Mouse (Mus musculus) hindbrain, postnatal 0 days (tissue): ENCODE results near the gene Cand1. TPM values are rescaled to one million over a fixed set of nuclear protein-coding genes. Genes with fewer than 3 reads are reported as not detected.

Experiments used
- ATAC-seq: fragments of 200-750 bp; cut with Nextera tagmentation; 2 replicates; pipeline ENCODE4 v1.8.0; 2017; ENCODE audit warnings: mild to moderate bottlenecking, moderate TSS enrichment, moderate library complexity
- DNase-seq: peaks from one replicate; pipeline ENCODE4 v3.0.0-alpha.2; 2015; ENCODE audit warnings: low spot score
- H3K27ac ChIP-seq: fragments of 300-500 bp; sonication (generic); 2 replicates; pipeline ENCODE4 v1.5.1; 2014; ENCODE audit warnings: mild to moderate bottlenecking
- H3K27me3 ChIP-seq: fragments of 300-500 bp; sonication (generic); 2 replicates; pipeline ENCODE4 v1.6.1; 2014; ENCODE audit warnings: low read length, mixed read lengths; ENCODE audit not compliant: insufficient read depth
- H3K36me3 ChIP-seq: fragments of 300-500 bp; sonication (generic); 2 replicates; pipeline ENCODE4 v1.6.1; 2014; ENCODE audit warnings: low read length, mixed read lengths; ENCODE audit not compliant: insufficient read depth
- H3K4me1 ChIP-seq: fragments of 300-500 bp; sonication (generic); 2 replicates; pipeline ENCODE4 v1.6.1; 2014; ENCODE audit warnings: antibody characterized with exemption, low read length, mixed read lengths; ENCODE audit not compliant: insufficient read depth
- H3K4me2 ChIP-seq: fragments of 300-500 bp; sonication (generic); 2 replicates; pipeline ENCODE4 v1.6.1; 2014; ENCODE audit warnings: low read depth, mild to moderate bottlenecking, low read length, moderate library complexity, mixed read lengths
- H3K4me3 ChIP-seq: fragments of 300-500 bp; sonication (generic); 2 replicates; pipeline ENCODE4 v1.5.1; 2014; ENCODE audit warnings: low read length
- H3K9ac ChIP-seq: fragments of 300-500 bp; sonication (generic); replicated peaks from 2 replicates; pipeline ENCODE4 v1.6.1; 2014; ENCODE audit warnings: mild to moderate bottlenecking, low read length, moderate library complexity, mixed read lengths
- H3K9me3 ChIP-seq: fragments of 300-500 bp; sonication (generic); 2 replicates; pipeline ENCODE4 v1.6.1; 2016; ENCODE audit warnings: low read length, mixed read lengths
- CTCF ChIP-seq: IDR thresholded peaks from 2 replicates; pipeline ENCODE4 v1.5.1; 2016; ENCODE audit warnings: antibody characterized with exemption, control low read depth, low read depth
- WGBS: fragments of 180-500 bp; shearing (Covaris S2); extraction: QIAGEN DNeasy Blood & Tissue Kit; methylation state at CpG from one replicate; pipeline ENCODE4 v1.1.7; 2014; 5-methylcytosine and 5-hydroxymethylcytosine counted together
- polyA plus RNA-seq: library from polyadenylated mRNA; unstranded; fragments of >200 nt; fragmentation: Nextera tagmentation; extraction: Ambion mirVana; gene quantifications from 2 replicates; pipeline ENCODE4 v1.2.1, GENCODE M21; 2015
- total RNA-seq: library from RNA; depleted of rRNA; stranded (reverse); fragments of >200 nt; gene quantifications from 2 replicates; pipeline ENCODE4 v1.2.3, GENCODE M21; 2014

The Cand1 gene
- total and polyA plus RNA-seq, 2 experiments from 2014 or later: 32.7 to 134 TPM

GRCm38 (mm10) chr10:119264761-119265160 is 24.9 kb upstream of the Cand1 start:
- TF ChIP-seq CTCF: no peak
- Histone ChIP-seq H3K27ac (no peak overlapping the region), H3K27me3 (no peaks in the 10 kb centered on the region), H3K9me3 (no peaks in the 10 kb centered on the region), H3K36me3 (no peaks in the 10 kb centered on the region), H3K9ac (no peak overlapping the region), H3K4me3 (no peak overlapping the region), H3K4me2 (no peak overlapping the region), H3K4me1 (no peaks in the 10 kb centered on the region)
- ATAC-seq (no peak), DNase-seq (peak; percentile 21)
- 68% methylated on average over 7 of the region's 7 CpGs for WGBS

GRCm38 (mm10) chr10:119262821-119263220 is 23.0 kb upstream of the Cand1 start:
- no peak for DNase-seq
- Histone ChIP-seq H3K9me3 (no peaks in the 10 kb centered on the region), H3K4me1 (no peaks in the 10 kb centered on the region), H3K36me3 (no peaks in the 10 kb centered on the region), H3K27ac (no peak overlapping the region), H3K9ac (no peak overlapping the region), H3K27me3 (no peaks in the 10 kb centered on the region), H3K4me2 (no peak overlapping the region), H3K4me3 (no peak overlapping the region)
- no peak for TF ChIP-seq CTCF
- ATAC-seq: no peak
- 88% methylated on average over 5 of the region's 5 CpGs for WGBS

- Histone ChIP-seq H3K27ac (no peak overlapping the region), H3K36me3 (no peaks in the 10 kb centered on the region), H3K4me2 (no peak overlapping the region), H3K9me3 (no peaks in the 10 kb centered on the region), H3K9ac (no peak overlapping the region), H3K4me3 (no peak overlapping the region), H3K4me1 (no peaks in the 10 kb centered on the region), H3K27me3 (no peaks in the 10 kb centered on the region)
- no peak for DNase-seq
- 75% methylated on average over 4 of the region's 4 CpGs for WGBS
- no peak for TF ChIP-seq CTCF
- ATAC-seq: no peak
Observed at GRCm38 (mm10) chr10:119257876-119258275, 18.0 kb upstream of the Cand1 start.

- WGBS: 77% methylated on average over 14 of the region's 14 CpGs
- TF ChIP-seq CTCF: peak; percentile 48
- ATAC-seq: no peak
- Histone ChIP-seq H3K36me3 (no peaks in the 10 kb centered on the region), H3K9ac (no peak overlapping the region), H3K9me3 (no peaks in the 10 kb centered on the region), H3K27me3 (no peaks in the 10 kb centered on the region), H3K27ac (no peak overlapping the region), H3K4me2 (no peak overlapping the region), H3K4me3 (no peak overlapping the region), H3K4me1 (0 out of 2 replicates have a peak, but pooled peaks cover 4% of the 10 kb centered on the region)
- peak; percentile 48 for DNase-seq
Observed at GRCm38 (mm10) chr10:119244146-119244545, 4.3 kb upstream of the Cand1 start.

- Histone ChIP-seq H3K9ac (peak overlapping the region; percentile 98), H3K4me1 (peaks cover 15% of the 10 kb centered on the region), H3K27me3 (no peaks in the 10 kb centered on the region), H3K36me3 (no peaks in the 10 kb centered on the region), H3K4me3 (peak overlapping the region; percentile 98), H3K27ac (peak overlapping the region; percentile 98), H3K4me2 (peak overlapping the region; percentile 61), H3K9me3 (no peaks in the 10 kb centered on the region)
- DNase-seq (no peak), ATAC-seq (no peak)
- no peak for TF ChIP-seq CTCF
- WGBS: 2% methylated on average over 9 of the region's 9 CpGs
Observed at GRCm38 (mm10) chr10:119240722-119241089, 851 bp upstream of the Cand1 start.

- H3K4me1 ChIP-seq: peaks cover 15% of the 10 kb centered on the region
- ATAC-seq: peak; percentile 77; the same call in 1 of the 2 replicates
- no peaks in the 10 kb centered on the region for H3K36me3 ChIP-seq
- 1% methylated on average over 22 of the region's 37 CpGs for WGBS
- TF ChIP-seq CTCF: no peak
- peak overlapping the region; percentile 98 for H3K27ac ChIP-seq
- H3K27me3 ChIP-seq: no peaks in the 10 kb centered on the region
- no peak for DNase-seq
- peak overlapping the region; percentile 98 for H3K4me3 ChIP-seq
- H3K9me3 ChIP-seq: no peaks in the 10 kb centered on the region
- peak overlapping the region; percentile 84 for H3K4me2 ChIP-seq
- H3K9ac ChIP-seq: peak overlapping the region; percentile 98
Observed at GRCm38 (mm10) chr10:119239633-119239968, 254 bp downstream of the Cand1 start.

- Histone ChIP-seq H3K9me3 (no peaks in the 10 kb centered on the region), H3K4me1 (peaks cover 15% of the 10 kb centered on the region), H3K27me3 (no peaks in the 10 kb centered on the region), H3K27ac (peak overlapping the region; percentile 98), H3K36me3 (no peaks in the 10 kb centered on the region), H3K4me3 (peak overlapping the region; percentile 98), H3K9ac (peak overlapping the region; percentile 98), H3K4me2 (peak overlapping the region; percentile 84)
- TF ChIP-seq CTCF: peak; percentile 2; the same call in 1 of the 2 replicates
- under 1% methylated on average over 52 of the region's 54 CpGs for WGBS
- peak; percentile 63 for DNase-seq
- ATAC-seq: peak; percentile 16; the same call in 1 of the 2 replicates
Observed at GRCm38 (mm10) chr10:119238985-119239631, 747 bp downstream of the Cand1 start.
